Mouse (Mus musculus): Measurements from ENCODE around the gene Tmprss13. TPM values are rescaled to one million over a fixed set of nuclear protein-coding genes. Genes with fewer than 3 reads are reported as not detected.

Gene Tmprss13
- not detected in 2 replicates for polyA plus RNA-seq (2015; fragmentation: Nextera tagmentation; extraction: Ambion mirVana)

DNA sequence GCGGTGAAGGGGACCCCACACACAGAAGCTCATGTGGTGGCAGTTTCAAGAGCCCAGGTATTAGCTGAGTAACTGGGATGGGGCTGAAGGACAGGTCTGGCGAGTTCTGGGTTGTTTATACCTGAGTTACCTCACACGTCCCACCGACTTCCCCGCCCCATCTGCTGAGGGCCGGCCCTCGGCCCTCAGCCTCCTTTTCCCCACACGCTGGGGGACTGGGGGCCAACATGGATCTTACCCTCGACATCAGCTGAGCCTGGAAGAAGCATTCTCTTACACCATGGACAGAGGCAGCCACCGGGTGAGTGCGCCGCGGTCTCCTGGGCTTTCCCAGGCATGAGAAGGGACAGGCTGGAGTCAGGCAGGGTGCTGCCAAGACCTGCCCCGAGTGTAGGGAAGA, at the start of gene Tmprss13:
TSS of gene Tmprss13 (plus strand) at position 246 of the 400 bp plus-strand sequence.
- ATAC-seq (ENCODE audit: low read depth) = no peak
- Histone ChIP-seq H3K27me3 (no peaks in the 10 kb centered on the region), H3K36me3 (no peaks in the 10 kb centered on the region)

DNA sequence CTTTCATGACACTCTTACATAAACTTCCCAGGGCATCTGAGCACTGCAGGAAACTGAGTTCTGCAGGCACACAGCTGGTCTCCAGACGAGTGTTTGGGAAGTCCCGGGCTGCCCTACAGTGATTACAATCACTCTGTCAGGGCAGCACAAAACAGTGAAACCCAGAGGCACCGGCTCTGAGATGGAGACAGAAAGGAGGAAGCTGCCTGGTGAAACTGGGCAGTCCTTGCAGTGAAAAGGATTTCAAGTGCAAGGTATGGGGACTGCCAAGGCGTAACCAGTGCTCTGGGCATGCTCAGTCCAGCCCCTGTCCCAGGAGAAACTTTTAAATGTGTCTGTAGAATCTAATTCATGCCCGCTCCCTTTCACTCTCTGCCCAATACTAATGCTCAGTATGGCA, 46.7 kb upstream of the Tmprss13 start:
- no peaks in the 10 kb centered on the region for H3K36me3 ChIP-seq
- no peak overlapping the region for H3K27ac ChIP-seq (replicated peaks)
- H3K9me3 ChIP-seq = no peaks in the 10 kb centered on the region
- H3K9ac ChIP-seq = no peak overlapping the region
- peaks cover 12% of the 10 kb centered on the region for H3K4me1 ChIP-seq (replicated peaks)
- WGBS = 45% methylated on average over 5 of the region's 5 CpGs
- no peak overlapping the region for H3K4me3 ChIP-seq
- ATAC-seq (ENCODE audit: low read depth) = no peak
- H3K4me2 ChIP-seq = no peak overlapping the region
- H3K27me3 ChIP-seq = peaks cover 42% of the 10 kb centered on the region

More for the DNA sequence above, at the start of gene Tmprss13:
- WGBS = 40% methylated on average over 14 of the region's 14 CpGs
- Histone ChIP-seq H3K27ac (replicated peaks) (no peak within 1 kb of the TSS), H3K9ac (no peak within 1 kb of the TSS), H3K4me3 (no peak within 1 kb of the TSS), H3K4me2 (no peak within 1 kb of the TSS), H3K4me1 (replicated peaks) (no peaks in the 10 kb centered on the region), H3K9me3 (no peaks in the 10 kb centered on the region)

DNA sequence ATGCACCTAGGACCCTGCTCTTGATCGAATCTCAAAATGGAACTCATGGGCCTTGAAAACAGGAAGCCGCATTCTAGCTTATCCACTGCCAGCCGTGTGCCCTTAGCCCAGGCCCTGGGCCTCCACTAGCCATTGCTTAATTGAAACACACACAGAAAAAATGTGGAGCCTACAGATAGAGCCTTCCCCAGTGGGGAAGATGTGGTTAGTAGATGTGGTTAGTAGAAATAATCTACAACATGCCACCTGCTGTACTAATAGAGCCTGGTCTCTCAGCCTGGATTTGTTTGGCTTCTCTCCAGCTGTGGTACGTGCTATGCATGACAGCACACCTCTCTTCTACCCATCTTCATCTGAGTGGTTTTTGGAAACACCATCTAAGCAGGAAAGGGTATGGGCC, 44.7 kb upstream of the Tmprss13 start:
- no peaks in the 10 kb centered on the region for H3K36me3 ChIP-seq
- ATAC-seq (ENCODE audit: low read depth) = no peak
- H3K4me1 ChIP-seq (replicated peaks) = peaks cover 2% of the 10 kb centered on the region; the same call in 1 of the 2 replicates
- H3K27me3 ChIP-seq = peaks cover 22% of the 10 kb centered on the region
- 81% methylated on average over 4 of the region's 4 CpGs for WGBS
- H3K4me2 ChIP-seq = no peak overlapping the region
- H3K27ac ChIP-seq (replicated peaks) = 0 out of 2 replicates have a peak overlapping the region, but pooled peaks have one; percentile 46
- H3K9ac ChIP-seq = no peak overlapping the region
- no peaks in the 10 kb centered on the region for H3K9me3 ChIP-seq
- no peak overlapping the region for H3K4me3 ChIP-seq

DNA sequence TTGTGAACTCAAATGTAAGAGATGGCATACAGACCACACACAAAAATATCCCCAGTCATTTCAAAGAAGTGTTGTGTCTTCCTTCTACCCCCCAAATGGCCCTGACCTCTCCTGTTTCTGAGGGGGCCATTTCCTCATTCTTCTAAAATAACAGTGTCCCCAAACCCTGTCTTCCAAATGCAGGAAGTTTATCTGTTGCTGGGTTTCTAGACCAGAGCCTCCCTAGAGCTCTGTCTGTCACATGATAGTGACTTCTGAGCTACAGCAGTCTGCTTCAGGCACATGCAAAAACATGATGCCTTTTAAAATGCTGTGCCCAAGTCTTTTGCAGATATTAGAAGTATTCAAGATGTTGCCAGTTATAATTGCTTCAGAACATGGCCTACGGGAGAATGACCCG, 44.3 kb upstream of the Tmprss13 start:
- no peaks in the 10 kb centered on the region for H3K9me3 ChIP-seq
- no peak overlapping the region for H3K4me2 ChIP-seq
- H3K9ac ChIP-seq = no peak overlapping the region
- H3K4me1 ChIP-seq (replicated peaks) = no peaks in the 10 kb centered on the region
- H3K36me3 ChIP-seq = no peaks in the 10 kb centered on the region
- peaks cover 18% of the 10 kb centered on the region for H3K27me3 ChIP-seq
- ATAC-seq (ENCODE audit: low read depth) = no peak
- WGBS = 93% methylated on average over 2 of the region's 2 CpGs
- H3K4me3 ChIP-seq = no peak overlapping the region
- no peak overlapping the region for H3K27ac ChIP-seq (replicated peaks)

DNA sequence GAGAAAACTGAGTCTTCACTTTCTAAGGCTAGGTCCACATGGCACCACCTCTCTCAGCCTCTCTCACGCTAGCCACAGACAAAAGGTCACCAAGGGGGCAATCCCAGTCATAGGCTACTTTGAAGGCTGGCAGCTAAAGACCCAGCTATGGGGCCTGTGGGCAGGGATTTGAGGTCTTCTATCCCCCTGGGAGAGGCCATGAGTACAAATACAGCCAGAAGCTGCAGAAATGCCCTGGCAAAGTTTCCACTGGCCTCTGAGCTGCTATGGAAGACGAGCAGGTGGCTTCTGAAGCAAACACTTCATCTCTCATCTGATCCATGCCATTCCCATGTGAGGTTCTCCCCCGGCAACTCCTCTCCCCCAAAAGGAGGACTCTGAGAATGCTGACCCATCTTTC, 38.8 kb upstream of the Tmprss13 start:
- no peak overlapping the region for H3K4me3 ChIP-seq
- WGBS = 77% methylated on average over 3 of the region's 3 CpGs

DNA sequence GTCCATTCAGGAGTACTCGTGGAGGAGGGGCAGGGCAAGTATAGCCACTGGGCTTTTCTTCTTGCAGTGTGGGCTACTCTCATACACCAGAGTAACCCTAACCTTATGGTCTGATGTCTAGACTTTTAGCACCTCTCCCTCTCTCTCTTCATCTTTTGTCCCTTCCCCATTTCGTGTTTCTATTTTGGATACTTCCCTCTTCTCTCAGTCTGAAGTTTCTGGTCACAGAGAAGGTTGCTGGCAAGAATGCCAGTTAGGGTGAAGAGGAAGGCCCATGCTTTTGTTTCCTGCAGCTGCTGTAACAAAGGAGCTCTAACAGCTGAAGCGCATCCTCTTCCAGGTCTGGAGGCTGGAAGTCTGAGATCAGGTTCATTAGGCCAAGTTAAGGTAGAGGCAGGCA, 38.0 kb upstream of the Tmprss13 start:
- Histone ChIP-seq H3K4me1 (replicated peaks) (no peaks in the 10 kb centered on the region), H3K27ac (replicated peaks) (no peak overlapping the region), H3K4me2 (no peak overlapping the region), H3K36me3 (no peaks in the 10 kb centered on the region), H3K9ac (no peak overlapping the region), H3K9me3 (no peaks in the 10 kb centered on the region), H3K27me3 (no peaks in the 10 kb centered on the region), H3K4me3 (no peak overlapping the region)
- 82% methylated on average over 3 of the region's 3 CpGs for WGBS
- ATAC-seq (ENCODE audit: low read depth) = no peak

More for the DNA sequence above, 38.8 kb upstream of the Tmprss13 start:
- Histone ChIP-seq H3K27me3 (no peaks in the 10 kb centered on the region), H3K4me2 (no peak overlapping the region), H3K9ac (no peak overlapping the region), H3K4me1 (replicated peaks) (no peaks in the 10 kb centered on the region), H3K36me3 (no peaks in the 10 kb centered on the region), H3K27ac (replicated peaks) (no peak overlapping the region), H3K9me3 (no peaks in the 10 kb centered on the region)
- ATAC-seq (ENCODE audit: low read depth) = no peak

DNA sequence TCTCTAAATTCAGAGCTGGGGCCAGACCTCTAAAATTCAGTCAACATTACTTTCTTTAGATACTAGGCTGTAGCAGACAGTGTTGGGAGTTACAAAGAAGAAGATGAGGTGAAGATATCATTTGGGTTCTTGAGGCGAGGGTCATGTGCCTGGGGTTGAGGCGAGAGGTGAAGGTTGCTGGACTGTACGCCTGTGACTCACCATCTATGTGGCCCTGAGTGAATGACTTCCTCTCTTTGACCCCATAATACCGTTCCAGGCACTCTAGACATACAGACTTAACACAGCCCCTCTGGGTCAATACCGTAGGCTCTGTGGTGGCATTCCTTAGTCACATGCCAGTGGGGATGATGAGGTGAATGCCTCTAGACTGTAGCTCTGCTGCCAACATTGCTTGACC, 36.4 kb upstream of the Tmprss13 start:
- Histone ChIP-seq H3K27me3 (no peaks in the 10 kb centered on the region), H3K9me3 (no peaks in the 10 kb centered on the region), H3K4me2 (no peak overlapping the region), H3K36me3 (no peaks in the 10 kb centered on the region), H3K27ac (replicated peaks) (no peak overlapping the region), H3K4me3 (no peak overlapping the region), H3K9ac (no peak overlapping the region), H3K4me1 (replicated peaks) (no peaks in the 10 kb centered on the region)
- no peak for ATAC-seq (ENCODE audit: low read depth)
- WGBS = 89% methylated on average over 5 of the region's 5 CpGs

DNA sequence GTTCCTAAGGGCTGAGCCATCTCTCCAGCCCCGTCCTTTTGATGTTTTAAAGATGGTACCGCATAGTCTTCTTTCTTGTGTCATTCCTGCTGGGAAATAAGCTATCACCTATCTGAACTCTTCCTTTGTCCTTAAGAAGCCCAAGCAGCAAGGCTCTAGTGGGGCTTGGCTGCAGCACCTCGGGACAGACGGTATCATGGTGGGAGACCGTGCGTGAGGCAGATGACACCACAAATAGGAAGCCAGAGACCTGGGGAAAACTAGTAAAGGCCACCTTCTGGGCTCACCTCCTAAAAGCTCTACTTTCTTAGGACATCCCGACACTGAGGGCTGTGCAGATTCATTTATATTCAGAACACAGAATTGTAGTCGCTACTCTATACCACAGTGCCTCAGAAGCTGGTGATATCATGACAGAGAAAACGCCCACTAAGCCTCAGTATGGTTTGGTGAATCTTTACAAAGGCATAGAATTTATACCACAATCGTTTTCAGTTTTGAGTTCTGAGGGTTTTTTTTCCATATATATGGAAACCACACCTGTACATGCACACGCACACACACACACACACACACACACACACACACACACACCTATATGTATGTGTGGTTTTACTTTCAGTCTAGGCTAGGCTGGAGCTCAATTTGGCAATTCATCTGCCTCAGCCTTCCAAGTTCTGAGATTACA, 27.3 kb upstream of the Tmprss13 start:
- no peaks in the 10 kb centered on the region for H3K27me3 ChIP-seq
- H3K27ac ChIP-seq (replicated peaks) = no peak overlapping the region
- H3K36me3 ChIP-seq = no peaks in the 10 kb centered on the region
- H3K9me3 ChIP-seq = no peaks in the 10 kb centered on the region
- WGBS = 84% methylated on average over 11 of the region's 11 CpGs
- no peak overlapping the region for H3K4me2 ChIP-seq
- no peaks in the 10 kb centered on the region for H3K4me1 ChIP-seq (replicated peaks)
- no peak overlapping the region for H3K4me3 ChIP-seq
- no peak overlapping the region for H3K9ac ChIP-seq
- ATAC-seq (ENCODE audit: low read depth) = no peak

DNA sequence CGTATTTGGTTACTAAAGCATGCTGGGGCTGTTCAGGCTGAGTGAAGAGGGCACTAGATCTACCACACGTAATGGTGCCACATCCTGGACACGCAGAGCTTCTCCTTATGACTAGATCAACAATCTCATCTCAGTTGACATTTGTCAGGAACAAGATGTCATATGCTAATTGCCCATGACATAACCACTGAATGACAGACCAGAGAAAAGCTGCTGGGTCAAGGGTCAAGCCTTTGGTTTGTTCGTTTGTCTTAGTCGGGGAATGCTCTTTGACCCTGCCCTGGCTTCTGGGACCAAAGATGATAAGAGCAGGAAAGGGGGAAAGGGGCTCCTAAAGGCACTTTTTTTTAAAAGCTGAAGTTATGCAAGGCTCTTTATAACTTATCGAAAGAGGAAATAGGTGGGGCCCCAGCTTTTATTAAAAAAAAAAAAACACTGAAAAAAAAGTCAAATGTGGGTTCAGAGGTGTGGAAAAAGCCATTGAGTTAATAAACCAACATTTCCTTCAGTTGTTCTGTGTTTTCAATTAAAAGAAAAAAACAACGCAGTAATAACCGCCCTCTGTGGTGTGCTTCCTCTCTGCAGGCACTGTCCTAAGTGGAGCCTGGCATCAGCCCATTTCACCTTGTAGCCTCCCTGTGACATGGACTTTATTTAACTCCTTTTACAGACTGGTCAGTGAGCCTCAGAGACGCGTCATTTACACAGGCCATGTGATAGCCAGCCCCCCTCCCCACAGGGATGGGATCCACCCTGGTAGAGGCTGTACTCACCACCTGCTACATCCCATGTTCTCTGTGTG, 24.5 kb upstream of the Tmprss13 start:
- Histone ChIP-seq H3K27me3 (no peaks in the 10 kb centered on the region), H3K4me3 (no peak overlapping the region), H3K36me3 (no peaks in the 10 kb centered on the region), H3K4me1 (replicated peaks) (no peaks in the 10 kb centered on the region), H3K9me3 (no peaks in the 10 kb centered on the region), H3K4me2 (no peak overlapping the region), H3K27ac (replicated peaks) (no peak overlapping the region), H3K9ac (no peak overlapping the region)
- WGBS = 61% methylated on average over 10 of the region's 10 CpGs
- ATAC-seq (ENCODE audit: low read depth) = no peak

DNA sequence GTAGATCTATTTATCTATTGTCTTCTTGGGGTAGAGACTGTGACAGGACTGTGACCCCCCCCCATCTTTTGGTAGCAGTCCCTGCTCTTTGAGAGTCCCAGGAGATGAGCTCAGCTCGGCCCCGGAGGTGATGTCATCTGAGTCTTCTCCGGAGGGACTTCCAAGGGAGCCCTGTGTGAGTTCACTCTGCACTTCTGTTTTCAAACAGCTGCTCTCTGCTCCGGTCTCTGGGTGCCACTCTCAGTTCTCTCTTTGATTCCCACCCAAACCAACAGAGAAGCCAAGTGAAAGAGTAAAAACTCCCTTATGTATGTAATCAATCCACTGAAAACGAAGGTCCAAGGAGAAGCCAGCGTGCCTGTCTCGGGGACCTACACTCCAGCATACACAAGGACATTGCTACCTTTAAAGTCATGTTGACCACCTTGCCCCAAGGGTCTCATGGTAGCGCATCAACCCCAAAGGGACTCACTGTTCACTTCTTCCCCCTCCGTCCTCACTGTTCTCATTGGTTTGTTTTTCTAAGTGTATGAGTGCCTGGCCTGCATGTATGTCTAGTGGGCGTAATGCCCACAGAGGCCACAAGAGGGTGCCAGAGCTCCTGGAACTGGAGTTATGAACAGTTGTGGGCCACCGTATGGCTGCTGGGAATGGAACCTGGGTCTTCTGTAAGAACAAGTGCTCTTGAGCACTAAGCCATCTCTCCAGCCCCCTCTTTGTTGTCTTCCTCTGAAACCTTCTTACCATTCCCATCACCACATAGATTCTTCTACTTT, 19.5 kb upstream of the Tmprss13 start:
- H3K4me1 ChIP-seq (replicated peaks) = peaks cover 7% of the 10 kb centered on the region
- WGBS = 76% methylated on average over 11 of the region's 11 CpGs
- no peak overlapping the region for H3K27ac ChIP-seq (replicated peaks)
- H3K4me3 ChIP-seq = no peak overlapping the region
- no peaks in the 10 kb centered on the region for H3K27me3 ChIP-seq
- no peak overlapping the region for H3K4me2 ChIP-seq
- no peak for ATAC-seq (ENCODE audit: low read depth)
- H3K9ac ChIP-seq = no peak overlapping the region
- no peaks in the 10 kb centered on the region for H3K9me3 ChIP-seq
- no peaks in the 10 kb centered on the region for H3K36me3 ChIP-seq

DNA sequence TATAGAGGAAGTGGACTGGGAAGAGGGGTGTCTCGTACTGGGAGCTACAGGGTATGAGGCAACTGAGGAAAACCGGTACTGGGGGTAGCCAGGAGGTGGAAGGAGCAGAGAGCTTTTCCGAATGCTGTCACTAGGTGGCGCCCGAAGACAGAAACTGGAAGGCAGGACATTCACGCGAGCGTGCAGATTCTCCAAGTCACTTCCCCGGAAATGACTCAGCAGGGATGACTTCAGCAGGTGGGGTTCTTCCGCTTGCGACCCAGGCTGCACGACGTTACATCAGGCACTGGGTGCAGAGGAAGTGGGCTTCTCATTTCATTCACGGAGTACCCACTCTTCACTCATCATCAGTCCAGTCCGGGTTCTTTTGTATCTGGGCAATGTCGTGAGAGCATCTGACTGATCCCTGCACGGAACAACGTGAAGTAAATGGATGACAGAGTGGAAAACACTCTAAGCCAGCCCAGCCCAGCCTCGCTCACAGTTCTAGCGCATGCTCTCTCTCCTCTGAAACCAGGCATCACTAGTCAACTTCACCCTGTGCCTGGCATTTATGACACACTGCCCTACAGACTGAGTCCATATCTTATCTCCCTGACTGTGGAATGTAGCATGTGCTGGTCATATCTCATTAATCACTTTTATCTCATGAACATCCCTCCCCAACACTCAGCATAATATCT, 18.3 kb upstream of the Tmprss13 start:
- peak; percentile 94 for ATAC-seq (ENCODE audit: low read depth)
- H3K9ac ChIP-seq = peak overlapping the region; percentile 59
- H3K27ac ChIP-seq (replicated peaks) = peak overlapping the region; percentile 55
- no peaks in the 10 kb centered on the region for H3K9me3 ChIP-seq
- peak overlapping the region; percentile 52 for H3K4me2 ChIP-seq
- no peaks in the 10 kb centered on the region for H3K36me3 ChIP-seq
- no peaks in the 10 kb centered on the region for H3K27me3 ChIP-seq
- peaks cover 7% of the 10 kb centered on the region for H3K4me1 ChIP-seq (replicated peaks)
- peak overlapping the region; percentile 26 for H3K4me3 ChIP-seq
- WGBS = 20% methylated on average over 20 of the region's 20 CpGs
